Mouse (Mus musculus) CH12.LX (cell line): Measurements from ENCODE around the gene Scyl1. TPM values are rescaled to one million over a fixed set of nuclear protein-coding genes. Genes with fewer than 3 reads are reported as not detected.

Source experiments
- DNase-seq: peaks from one replicate; pipeline ENCODE4 v3.0.0-alpha.2; 2013; ENCODE audit errors: extremely low read depth
- H3K27ac ChIP-seq: 2 replicates; pipeline ENCODE4 v1.5.1; 2012; ENCODE audit warnings: low read depth, mild to moderate bottlenecking, control low read depth, moderate library complexity; ENCODE audit not compliant: insufficient read depth
- H3K27me3 ChIP-seq: replicated peaks from 2 replicates; pipeline ENCODE3; 2012; ENCODE audit warnings: inconsistent platforms
- H3K36me3 ChIP-seq, 2 experiments: replicated peaks in 1 of 2; 2 replicates each; pipeline versions ENCODE3 to v1.6.1; 2012; ENCODE audit warnings: inconsistent platforms in 1 of 2, low read length in 1 of 2, mild to moderate bottlenecking in 1 of 2, mixed read lengths in 1 of 2, moderate library complexity in 1 of 2; ENCODE audit not compliant: control insufficient read depth in 1 of 2, insufficient read depth in 1 of 2
- H3K4me1 ChIP-seq, 2 experiments: 2 replicates each; pipeline ENCODE4 v1.6.1; 2012; ENCODE audit warnings: inconsistent platforms in 1 of 2, moderate library complexity in 1 of 2; ENCODE audit not compliant: insufficient read depth in 2 of 2, control insufficient read depth in 1 of 2
- H3K4me2 ChIP-seq: 2 replicates; pipeline ENCODE4 v1.6.1; 2012; ENCODE audit warnings: low read depth, mild to moderate bottlenecking, control low read depth; ENCODE audit not compliant: poor library complexity, insufficient read depth, severe bottlenecking
- H3K4me3 ChIP-seq, 3 experiments: fragments of 150-350 bp in 1 of 3; sonication (generic) in 1 of 3; replicated peaks in 1 of 3; 2 replicates each; pipeline versions ENCODE3 to v1.5.1; 2011 to 2012; ENCODE audit warnings: low read depth in 2 of 3, low read length in 2 of 3, mild to moderate bottlenecking in 2 of 3, moderate library complexity in 2 of 3, control low read depth in 1 of 3, improper control_type of control experiment in 1 of 3, inconsistent platforms in 1 of 3, mixed read lengths in 1 of 3; ENCODE audit not compliant: poor library complexity in 1 of 3
- H3K79me2 ChIP-seq: replicated peaks from 2 replicates; pipeline ENCODE4 v1.6.1; 2012; ENCODE audit warnings: mild to moderate bottlenecking, moderate library complexity; ENCODE audit not compliant: control insufficient read depth, poor library complexity, insufficient read depth, severe bottlenecking; ENCODE audit errors: extremely low read depth
- H3K9ac ChIP-seq: 2 replicates; pipeline ENCODE4 v1.6.1; 2012; ENCODE audit warnings: low read depth, mild to moderate bottlenecking, control low read depth, moderate library complexity; ENCODE audit not compliant: insufficient read depth
- H3K9me3 ChIP-seq: replicated peaks from 2 replicates; pipeline ENCODE3; 2012; ENCODE audit warnings: low read length, inconsistent platforms, mixed read lengths
- CHD1 ChIP-seq: IDR thresholded peaks from 2 replicates; pipeline ENCODE4 v1.6.1; 2012; ENCODE audit warnings: low read depth, low read length, improper control_type of control experiment, inconsistent platforms
- CTCF ChIP-seq, 2 experiments: IDR thresholded peaks in 1 of 2; conservative IDR thresholded peaks in 1 of 2; 2 replicates each; pipeline ENCODE4 v1.5.1; 2011 to 2012; ENCODE audit warnings: low read depth in 2 of 2, low read length in 2 of 2, improper control_type of control experiment in 1 of 2, inconsistent platforms in 1 of 2, mild to moderate bottlenecking in 1 of 2, moderate library complexity in 1 of 2
- E2F4 ChIP-seq: IDR thresholded peaks from 2 replicates; pipeline ENCODE4 v1.6.1; 2011; ENCODE audit warnings: low read depth, low read length, improper control_type of control experiment; ENCODE audit not compliant: insufficient replicate concordance
- ELF1 ChIP-seq: IDR thresholded peaks from 2 replicates; pipeline ENCODE4 v1.6.1; 2014; ENCODE audit warnings: low read depth, mild to moderate bottlenecking, inconsistent platforms, low read length, improper control_type of control experiment
- EP300 ChIP-seq: IDR thresholded peaks from 2 replicates; pipeline ENCODE4 v1.6.1; 2011; ENCODE audit warnings: low read length, improper control_type of control experiment
- HCFC1 ChIP-seq: IDR thresholded peaks from 2 replicates; pipeline ENCODE4 v1.6.1; 2012; ENCODE audit warnings: low read depth, mild to moderate bottlenecking, inconsistent platforms, low read length, improper control_type of control experiment
- IRF4 ChIP-seq: IDR thresholded peaks from 2 replicates; pipeline ENCODE4 v1.6.1; 2014; ENCODE audit warnings: low read depth, mild to moderate bottlenecking, inconsistent platforms, low read length, improper control_type of control experiment
- KAT2A ChIP-seq: IDR thresholded peaks from 2 replicates; pipeline ENCODE4 v1.6.1; 2012; ENCODE audit warnings: low read length, improper control_type of control experiment, inconsistent platforms; ENCODE audit not compliant: insufficient replicate concordance
- MAFK ChIP-seq: IDR thresholded peaks from 2 replicates; pipeline ENCODE4 v1.6.1; 2011; ENCODE audit warnings: low read length, improper control_type of control experiment; ENCODE audit not compliant: insufficient replicate concordance
- MAX ChIP-seq: IDR thresholded peaks from 2 replicates; pipeline ENCODE4 v1.6.1; 2011; ENCODE audit warnings: low read length, improper control_type of control experiment
- MAZ ChIP-seq: IDR thresholded peaks from 2 replicates; pipeline ENCODE4 v1.6.1; 2012; ENCODE audit warnings: low read depth, mild to moderate bottlenecking, inconsistent platforms, low read length, improper control_type of control experiment, moderate library complexity
- MYC ChIP-seq: IDR thresholded peaks from 2 replicates; pipeline ENCODE4 v1.6.1; 2011; ENCODE audit warnings: low read depth, mild to moderate bottlenecking, improper control_type of control experiment, low read length
- NRF1 ChIP-seq: IDR thresholded peaks from 2 replicates; pipeline ENCODE4 v1.6.1; 2014; ENCODE audit warnings: low read depth, mild to moderate bottlenecking, inconsistent platforms, low read length, improper control_type of control experiment, moderate library complexity
- POLR2AphosphoS2 ChIP-seq: IDR thresholded peaks from 2 replicates; pipeline ENCODE4 v1.6.1; 2011; ENCODE audit warnings: low read depth, low read length, improper control_type of control experiment
- RAD21 ChIP-seq: IDR thresholded peaks from 2 replicates; pipeline ENCODE4 v1.6.1; 2011; ENCODE audit warnings: low read depth, mild to moderate bottlenecking, low read length, improper control_type of control experiment, moderate library complexity
- RCOR1 ChIP-seq: conservative IDR thresholded peaks from 2 replicates; pipeline ENCODE4 v1.6.1; 2012; ENCODE audit warnings: low read depth, mild to moderate bottlenecking, inconsistent platforms, low read length, improper control_type of control experiment
- SIN3A ChIP-seq: IDR thresholded peaks from 2 replicates; pipeline ENCODE4 v1.6.1; 2012; ENCODE audit warnings: low read length, improper control_type of control experiment, inconsistent platforms
- SMC3 ChIP-seq: IDR thresholded peaks from 2 replicates; pipeline ENCODE4 v1.6.1; 2011; ENCODE audit warnings: low read depth, low read length, improper control_type of control experiment
- TBP ChIP-seq: conservative IDR thresholded peaks from 2 replicates; pipeline ENCODE4 v1.6.1; 2011; ENCODE audit warnings: low read depth, low read length, improper control_type of control experiment
- UBTF ChIP-seq: IDR thresholded peaks from 2 replicates; pipeline ENCODE4 v1.6.1; 2012; ENCODE audit warnings: low read depth, mild to moderate bottlenecking, inconsistent platforms, low read length, improper control_type of control experiment, moderate library complexity
- USF1 ChIP-seq: IDR thresholded peaks from 2 replicates; pipeline ENCODE4 v1.6.1; 2014; ENCODE audit warnings: low read depth, mild to moderate bottlenecking, inconsistent platforms, low read length, improper control_type of control experiment
- USF2 ChIP-seq: conservative IDR thresholded peaks from 2 replicates; pipeline ENCODE4 v1.6.1; 2011; ENCODE audit warnings: low read depth, low read length, improper control_type of control experiment
- ZC3H11A ChIP-seq: IDR thresholded peaks from 2 replicates; pipeline ENCODE4 v1.6.1; 2012; ENCODE audit warnings: low read depth, mild to moderate bottlenecking, inconsistent platforms, low read length, improper control_type of control experiment
- ZKSCAN1 ChIP-seq: IDR thresholded peaks from 2 replicates; pipeline ENCODE4 v1.6.1; 2012; ENCODE audit warnings: low read depth, inconsistent platforms, low read length, improper control_type of control experiment, borderline replicate concordance
- dilution Hi-C: fragments of 300-500 bp; cut with MboI; formaldehyde crosslinking; loops from 2 replicates; pipeline ENCODE4 v1.14.3; 2020; ENCODE audit warnings: low sequenced_read_pairs; ENCODE audit not compliant: extremely low pct_unique_long_range_greater_than_20kb, extremely low pct_ligation_motif_present
- in situ Hi-C: fragments of 300-500 bp; cut with MboI; formaldehyde crosslinking; loops from 3 replicates; pipeline ENCODE4 v1.14.3; 2019; ENCODE audit warnings: low sequenced_read_pairs, low pct_ligation_motif_present, low pct_unique_long_range_greater_than_20kb, mixed read lengths
- polyA plus RNA-seq: library from polyadenylated mRNA; unstranded; fragments of >175 nt; gene quantifications from 2 replicates; pipeline ENCODE4 v1.2.1, GENCODE M21; 2012; ENCODE audit warnings: low read depth; ENCODE audit not compliant: insufficient read length
- total RNA-seq, 2 experiments: library from RNA; depleted of rRNA; stranded (reverse); fragments of 300-350 nt in 1 of 2; fragments of >200 nt in 1 of 2; gene quantifications; 2 replicates each; pipeline ENCODE4 v1.2.3; 2012 to 2014

Scyl1 gene
- total and polyA plus RNA-seq, 3 experiments = 35.1 to 56.1 (median 49.8) TPM

DNA sequence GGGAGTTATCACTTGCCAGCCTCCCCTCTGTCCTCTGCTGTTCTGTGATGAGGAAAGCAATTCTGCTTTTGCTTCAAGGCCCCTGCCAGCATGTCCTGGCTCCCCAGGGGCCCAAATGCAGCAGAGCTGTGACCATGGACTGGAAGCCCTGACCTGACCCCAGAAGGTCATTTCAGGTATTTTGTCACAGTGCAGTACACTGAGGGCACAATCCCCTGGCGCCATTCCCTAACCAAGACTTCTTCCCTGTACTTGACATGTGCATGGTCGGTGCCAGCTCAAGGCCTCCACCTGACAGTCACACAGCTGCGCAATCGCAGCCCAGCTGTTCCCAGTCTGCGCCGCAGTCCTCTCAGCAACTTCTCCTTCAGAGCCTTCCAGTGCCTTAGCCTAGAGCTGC lies 8.1 kb downstream of the Scyl1 start:
- dilution Hi-C loops = no loop called here
- no peak overlapping the region for H3K27ac ChIP-seq
- in situ Hi-C loops = no loop called here

DNA sequence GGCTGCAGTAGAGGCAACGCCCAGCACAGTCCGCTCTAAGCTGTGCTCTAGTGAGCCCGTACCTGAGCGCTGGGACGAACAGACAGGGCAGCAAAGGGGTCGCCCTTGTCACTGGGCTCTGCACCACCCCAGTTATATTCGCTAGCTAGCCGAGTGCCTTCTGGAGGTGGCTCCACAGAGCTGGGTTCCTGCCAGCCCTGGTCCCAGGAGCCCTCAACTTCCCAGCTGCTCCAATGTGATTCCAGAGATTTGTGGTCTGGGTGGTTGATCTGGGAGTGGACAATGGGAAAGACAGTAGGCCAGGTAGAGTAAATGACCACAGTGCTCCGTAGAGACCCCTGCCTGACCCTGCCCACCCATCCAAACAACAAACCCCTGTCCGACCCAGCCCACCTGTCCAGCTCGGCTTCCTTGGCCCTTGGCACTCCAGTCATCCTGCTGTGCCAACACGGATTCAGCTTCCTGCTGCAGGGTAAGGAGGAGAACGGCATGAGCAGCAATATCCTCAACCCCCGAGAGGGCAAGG lies 12.3 kb downstream of the Scyl1 start:
- Histone ChIP-seq H3K4me2 (no peak overlapping the region), H3K36me3 (peaks cover 62 to 74% of the 10 kb centered on the region in 2 experiments), H3K9ac (no peak overlapping the region), H3K27me3 (peaks cover 3% of the 10 kb centered on the region), H3K4me1 (no peaks in the 10 kb centered on the region), H3K27ac (no peak overlapping the region), H3K79me2 (no peaks in the 10 kb centered on the region), H3K9me3 (no peaks in the 10 kb centered on the region), H3K4me3 (no peak overlapping the region)
- DNase-seq = no peak
- TF ChIP-seq POLR2AphosphoS2 (no peak), USF1 (no peak), CTCF (conservative IDR thresholded peaks at IDR 0.05 in 1 of 2, IDR thresholded peaks at IDR 0.05 in 1 of 2; ENCODE audit: low read depth in 2 of 2, low read length in 2 of 2) (no peak), USF2 (no peak), EP300 (no peak), RAD21 (no peak), MAZ (no peak), HCFC1 (no peak), MAX (no peak), RCOR1 (no peak), ZC3H11A (no peak), KAT2A (no peak), E2F4 (no peak), ZKSCAN1 (no peak), NRF1 (no peak), TBP (no peak), ELF1 (no peak), UBTF (no peak)
- in situ Hi-C loops (no loop called here), dilution Hi-C loops (no loop called here)

More for the DNA sequence above, 8.1 kb downstream of the Scyl1 start:
- Histone ChIP-seq H3K9me3 (no peaks in the 10 kb centered on the region), H3K4me2 (no peak overlapping the region), H3K4me1 (no peaks in the 10 kb centered on the region), H3K9ac (no peak overlapping the region), H3K27me3 (no peaks in the 10 kb centered on the region), H3K36me3 (peaks cover 85 to 98% of the 10 kb centered on the region in 2 experiments)
- no peak for DNase-seq
- no peak for TF ChIP-seq TBP
- TF ChIP-seq E2F4 = no peak
- no peak for TF ChIP-seq IRF4
- TF ChIP-seq RCOR1 = no peak
- TF ChIP-seq SIN3A = no peak
- no peak for TF ChIP-seq KAT2A
- no peak for TF ChIP-seq CHD1
- TF ChIP-seq MYC = no peak
- TF ChIP-seq MAX = no peak
- no peak for TF ChIP-seq HCFC1
- TF ChIP-seq ZC3H11A = no peak
- no peak for TF ChIP-seq MAFK
- no peak for TF ChIP-seq CTCF (conservative IDR thresholded peaks at IDR 0.05 in 1 of 2, IDR thresholded peaks at IDR 0.05 in 1 of 2; ENCODE audit: low read depth in 2 of 2, low read length in 2 of 2)
- no peak for TF ChIP-seq SMC3
- TF ChIP-seq POLR2AphosphoS2 = no peak
- TF ChIP-seq, all 38 proteins: peak for 0
- no peaks in the 10 kb centered on the region for H3K79me2 ChIP-seq
- H3K4me3 ChIP-seq = no peak overlapping the region
